Mouse (Mus musculus) regulatory T cell (primary cell): Measurements from ENCODE around the gene Gmip.

Experiments used
- in situ Hi-C: fragments of 300-600 bp; cut with MboI, MseI; formaldehyde crosslinking; loops from one replicate; pipeline ENCODE4 v1.15.1; 2025; ENCODE audit warnings: high pct_unique_total_duplicates

Gmip gene

DNA sequence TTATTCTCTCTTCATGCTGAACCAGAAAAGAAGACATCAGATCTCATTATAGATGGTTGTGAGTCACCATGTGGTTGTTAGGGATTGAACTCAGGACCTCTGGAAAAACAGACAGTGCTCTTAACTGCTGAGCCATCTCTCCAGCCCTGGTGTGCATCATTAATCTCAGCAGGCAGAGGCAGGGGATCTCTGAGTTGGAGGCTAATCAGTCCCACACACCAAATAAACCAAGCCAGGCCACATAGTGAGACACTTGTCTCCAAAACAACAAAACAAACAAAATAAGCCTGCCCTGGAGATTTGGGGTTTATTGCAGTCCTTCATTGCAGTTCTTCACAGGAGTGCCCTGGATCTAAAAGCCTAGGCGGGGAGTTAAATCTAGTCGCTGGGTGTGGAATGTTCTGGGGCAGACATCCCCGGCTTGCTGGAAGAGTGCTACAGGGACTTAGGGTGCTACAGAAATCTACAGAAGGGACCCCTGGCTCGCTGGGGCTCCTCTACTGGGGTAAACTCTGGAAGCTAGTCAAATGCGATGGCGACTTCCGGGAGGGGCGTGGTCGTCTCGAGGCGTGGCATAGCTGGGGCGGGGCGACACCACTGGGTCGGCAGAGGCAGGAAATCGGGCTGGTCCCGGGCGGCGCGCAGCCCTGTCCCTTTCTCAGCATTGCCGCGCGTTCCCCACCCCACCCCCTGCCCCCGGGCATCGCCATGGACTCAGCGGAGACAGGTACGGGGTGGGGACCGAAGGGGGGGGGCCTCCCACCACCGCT is at the start of gene Gmip:
TSS of gene Gmip (plus strand) at position 586 of the 770 bp plus-strand sequence.
- in situ Hi-C loops = no loop called here

GRCm38 (mm10) chr8:69761814-69762445 is 46.5 kb upstream of the Gmip start:
- in situ Hi-C loops = no loop called here

DNA sequence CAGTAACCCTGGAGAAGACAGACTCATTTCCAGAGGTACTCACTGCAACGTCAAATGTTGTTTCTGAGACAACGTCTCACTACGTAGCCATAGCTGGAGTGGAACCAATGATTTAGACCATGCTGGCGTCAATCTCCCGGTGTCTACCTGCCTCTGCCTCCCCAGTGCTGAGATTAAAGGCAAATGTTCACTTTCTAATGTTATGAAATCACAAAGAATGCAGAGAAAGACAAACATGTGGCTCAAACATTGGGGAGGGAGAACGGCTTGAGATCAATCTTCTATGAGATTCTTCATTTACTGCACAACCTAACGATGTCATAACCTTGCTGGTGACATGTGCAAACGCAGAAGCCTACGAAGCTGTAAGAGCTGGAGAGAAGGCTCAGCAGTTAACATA is 37.3 kb upstream of the Gmip start:
- in situ Hi-C loops = no loop called here

DNA sequence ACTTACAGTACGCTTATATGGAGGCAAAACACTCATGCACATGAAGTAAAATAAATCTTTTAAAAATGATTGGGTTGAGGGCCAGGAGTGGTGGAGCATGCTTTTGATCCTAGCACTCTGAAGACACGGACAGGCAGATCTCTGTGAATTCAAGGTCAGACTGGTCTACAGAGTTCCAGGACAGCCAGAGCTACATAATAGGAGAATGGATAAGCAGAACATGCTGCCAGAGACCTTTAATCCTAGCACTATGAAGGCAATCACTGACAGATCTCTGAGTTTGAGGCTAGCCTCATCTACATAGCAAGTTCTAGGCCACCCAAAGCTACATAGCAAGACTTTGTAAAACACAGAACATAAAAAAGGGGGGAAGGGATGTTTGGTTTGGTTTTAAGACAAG is 36.4 kb upstream of the Gmip start:
- in situ Hi-C loops = no loop called here

- in situ Hi-C loops = no loop called here
Observed at GRCm38 (mm10) chr8:69774503-69775148, 33.9 kb upstream of the Gmip start, which contains the start of gene Gm20422. TSS of gene Gm20422 (minus strand) at chr8:69774886.

- in situ Hi-C loops = no loop called here
Observed at GRCm38 (mm10) chr8:69775149-69775534, 33.3 kb upstream of the Gmip start.

GRCm38 (mm10) chr8:69777111-69777510 is 31.4 kb upstream of the Gmip start:
- in situ Hi-C loops = no loop called here

DNA sequence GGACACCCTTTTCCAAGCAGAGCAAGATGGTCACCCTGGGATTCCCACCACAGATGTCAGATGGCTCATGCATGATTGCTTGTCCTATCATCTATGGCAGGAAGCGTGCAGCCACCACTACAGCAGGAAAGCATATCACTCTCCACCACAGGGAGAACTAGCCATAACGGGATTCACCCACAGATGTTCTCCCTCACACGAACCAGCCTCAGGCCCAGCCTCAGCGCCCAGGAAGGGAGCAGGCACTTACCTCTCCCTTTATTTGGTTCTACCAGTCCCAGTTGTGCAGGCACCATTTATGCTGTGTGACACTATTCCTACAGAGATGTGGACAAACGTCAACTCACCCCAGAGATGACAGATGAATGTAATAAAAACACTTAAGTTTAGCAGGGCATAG is 19.4 kb upstream of the Gmip start:
- in situ Hi-C loops = no loop called here

DNA sequence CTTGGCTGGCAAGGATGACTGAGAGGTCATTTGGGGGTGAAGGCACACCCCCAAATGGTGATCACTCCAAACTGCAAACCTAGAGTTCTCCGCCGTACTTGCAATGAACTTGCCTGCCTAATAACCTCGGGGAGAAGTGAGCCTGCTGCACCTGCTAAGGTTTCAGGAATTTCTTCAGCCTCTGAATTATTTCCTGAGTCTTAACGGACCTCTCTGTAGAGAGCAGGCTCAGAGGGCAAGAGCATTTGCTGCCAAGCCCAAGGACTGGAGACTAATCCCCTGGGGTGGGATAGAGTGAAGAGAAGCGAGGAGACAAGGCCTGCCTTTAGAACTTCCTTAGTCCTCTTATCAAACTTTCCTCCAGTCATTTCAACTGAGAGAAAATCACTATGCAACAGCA is 18.7 kb upstream of the Gmip start:
- in situ Hi-C loops = no loop called here

- in situ Hi-C loops = no loop called here
Observed at GRCm38 (mm10) chr8:69790364-69790763, 18.1 kb upstream of the Gmip start.

GRCm38 (mm10) chr8:69790773-69791367 is 17.6 kb upstream of the Gmip start, which contains the start of the genes Atp13a1 and Zfp866:
TSS of gene Atp13a1 (plus strand) at chr8:69791163.
TSS of gene Zfp866 (minus strand) at chr8:69791178.
- in situ Hi-C loops = no loop called here

DNA sequence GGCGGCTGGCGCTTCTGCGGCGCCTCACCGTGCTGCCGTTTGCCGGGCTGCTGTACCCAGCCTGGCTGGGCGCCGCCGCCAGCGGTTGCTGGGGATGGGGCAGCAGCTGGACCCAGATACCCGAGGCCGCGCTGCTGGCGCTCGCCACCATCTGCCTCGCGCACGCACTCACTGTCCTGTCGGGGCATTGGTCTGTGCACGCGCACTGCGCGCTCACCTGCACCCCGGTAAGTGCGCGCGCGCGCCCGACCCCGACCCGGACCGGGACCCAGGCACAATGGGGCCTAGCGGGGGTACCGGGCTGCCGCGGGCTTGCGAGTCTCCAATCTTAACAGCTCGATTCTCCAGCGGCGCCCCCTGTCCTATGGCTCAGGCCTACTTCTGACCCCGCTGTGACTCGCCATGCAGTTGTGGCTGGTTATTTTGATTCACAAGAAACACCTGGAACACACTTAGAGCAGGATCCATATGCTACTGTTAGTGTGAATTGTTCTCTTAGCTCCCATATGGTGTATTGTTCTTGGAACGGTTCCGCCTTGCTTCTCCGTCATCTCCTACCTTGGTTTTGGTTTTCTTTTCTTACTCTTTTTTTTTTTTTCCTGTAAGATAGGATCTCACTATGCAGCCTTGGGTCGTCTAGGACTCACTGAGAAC is 16.9 kb upstream of the Gmip start:
- in situ Hi-C loops = no loop called here

GRCm38 (mm10) chr8:69793666-69794065 is 14.8 kb upstream of the Gmip start:
- in situ Hi-C loops = no loop called here

- in situ Hi-C loops = no loop called here
Observed at GRCm38 (mm10) chr8:69794096-69794495, 14.4 kb upstream of the Gmip start.

DNA sequence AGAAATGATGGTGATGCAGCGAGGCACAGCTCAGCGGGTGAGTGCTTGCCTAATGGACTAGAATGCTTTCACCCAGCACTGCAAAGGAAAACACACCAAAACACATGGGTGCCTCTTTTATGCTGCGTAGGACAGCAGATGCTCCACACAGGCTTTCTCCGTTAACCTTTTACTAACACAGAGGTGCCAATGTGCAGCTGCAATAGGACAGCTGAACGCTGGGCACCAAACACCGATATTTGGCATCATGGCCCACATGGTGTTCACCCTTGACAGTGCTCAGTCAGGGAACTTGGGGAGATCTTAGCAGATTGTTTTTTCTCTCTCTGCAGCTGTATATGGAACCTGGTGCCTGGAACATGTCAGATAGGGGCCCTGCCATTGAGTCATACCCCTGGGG is 13.6 kb upstream of the Gmip start:
- in situ Hi-C loops = no loop called here

GRCm38 (mm10) chr8:69796721-69797345 is 11.6 kb upstream of the Gmip start:
- in situ Hi-C loops = no loop called here

DNA sequence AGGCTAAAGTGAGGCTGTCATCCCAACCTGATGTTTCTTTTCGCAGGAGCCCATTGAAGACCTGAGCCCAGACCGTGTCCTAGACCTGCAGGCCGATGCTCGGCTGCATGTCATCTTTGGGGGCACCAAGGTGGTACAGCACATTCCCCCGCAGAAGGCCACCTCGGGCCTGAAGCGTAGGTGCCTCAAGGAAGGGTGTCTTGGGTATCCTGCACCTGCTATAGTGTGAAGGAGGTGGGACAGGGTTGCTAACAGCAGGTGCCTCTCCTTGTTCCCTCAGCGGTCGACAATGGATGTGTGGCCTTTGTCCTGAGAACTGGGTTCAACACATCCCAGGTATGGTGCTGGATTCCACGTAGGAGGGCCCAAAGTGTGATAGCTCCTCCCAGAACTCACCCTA is 10.8 kb upstream of the Gmip start:
- in situ Hi-C loops = no loop called here

DNA sequence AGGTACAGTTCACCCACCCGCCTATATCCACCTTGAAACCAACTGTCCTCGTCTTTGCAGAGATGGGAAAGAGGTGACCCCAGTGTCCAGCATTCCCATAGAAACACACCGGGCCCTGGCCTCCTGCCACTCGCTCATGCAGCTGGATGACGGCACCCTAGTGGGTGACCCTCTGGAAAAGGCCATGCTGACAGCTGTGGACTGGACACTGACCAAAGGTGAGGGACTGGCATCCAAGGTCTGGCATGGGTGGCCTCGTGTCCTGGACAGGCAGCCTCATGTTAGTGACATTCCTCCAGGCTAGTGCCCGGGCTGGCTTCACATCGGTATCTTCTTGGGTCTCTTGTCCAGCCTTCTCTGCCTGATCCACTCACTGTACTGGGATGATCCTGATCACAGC is 9.2 kb upstream of the Gmip start:
- in situ Hi-C loops = no loop called here

GRCm38 (mm10) chr8:69799946-69800345 is 8.5 kb upstream of the Gmip start:
- in situ Hi-C loops = no loop called here

- in situ Hi-C loops = no loop called here
Observed at GRCm38 (mm10) chr8:69801796-69802195, 6.7 kb upstream of the Gmip start.

DNA sequence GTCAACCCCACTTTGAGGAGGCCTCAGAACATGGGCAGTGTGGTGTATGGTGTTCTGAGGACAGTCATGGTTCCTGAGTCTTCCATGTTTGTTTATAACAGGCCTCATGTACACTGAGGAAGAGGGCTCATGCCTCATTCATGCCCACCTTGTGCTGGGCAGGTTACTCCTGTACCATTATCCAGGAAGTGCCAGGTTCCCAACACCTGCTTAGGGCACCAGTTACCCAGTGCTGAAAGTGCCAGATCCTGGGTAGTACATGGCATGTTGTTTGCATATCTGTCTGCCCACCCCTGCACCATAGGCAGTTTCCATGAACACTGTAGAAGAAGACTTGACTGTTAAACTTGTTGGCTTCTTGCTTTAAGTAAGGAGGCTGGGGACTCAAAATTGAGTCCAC is 6.3 kb upstream of the Gmip start:
- in situ Hi-C loops = no loop called here
